Mouse (Mus musculus): ENCODE results near the gene Kbtbd8. TPM values are rescaled to one million over a fixed set of nuclear protein-coding genes. Genes with fewer than 3 reads are reported as not detected.

The Kbtbd8 gene
- polyA plus RNA-seq (2014; fragmentation: Nextera tagmentation; extraction: Ambion mirVana) = 9.7 and 14.8 TPM in 2 replicates

GRCm38 (mm10) chr6:95116946-95117345 lies at the start of gene Kbtbd8:
TSS of gene Kbtbd8 (plus strand) at chr6:95117240.
- H3K27me3 ChIP-seq (replicated peaks; ENCODE audit: control insufficient read depth, insufficient read depth, low read length) = no peaks in the 10 kb centered on the region
- H3K9ac ChIP-seq (ENCODE audit: low read depth, low read length) = peak within 1 kb of the TSS; percentile 78
- H3K4me2 ChIP-seq = peak within 1 kb of the TSS; percentile 83
- H3K27ac ChIP-seq (ENCODE audit: low read depth, low read length) = peak within 1 kb of the TSS; percentile 58
- peaks cover under 1% of the 10 kb centered on the region; the same call in 1 of the 2 replicates for H3K36me3 ChIP-seq (ENCODE audit: control insufficient read depth, insufficient read depth, low read length)
- DNase-seq (ENCODE audit: low spot score) = no peak
- H3K4me3 ChIP-seq (ENCODE audit: low read depth, low read length) = peak within 1 kb of the TSS; percentile 90
- 27% methylated on average over 13 of the region's 13 CpGs for WGBS
- ATAC-seq (replicated peaks; ENCODE audit: low FRiP score) = no peak
- no peaks in the 10 kb centered on the region for H3K9me3 ChIP-seq (ENCODE audit: control insufficient read depth, low read length)
- peaks cover 8% of the 10 kb centered on the region for H3K4me1 ChIP-seq (replicated peaks; ENCODE audit: control insufficient read depth, insufficient read depth, low read length)

- no peak overlapping the region for H3K4me2 ChIP-seq
- H3K4me1 ChIP-seq (replicated peaks; ENCODE audit: control insufficient read depth, insufficient read depth, low read length) = no peaks in the 10 kb centered on the region
- no peaks in the 10 kb centered on the region for H3K27me3 ChIP-seq (replicated peaks; ENCODE audit: control insufficient read depth, insufficient read depth, low read length)
- ATAC-seq (replicated peaks; ENCODE audit: low FRiP score) (no peak), DNase-seq (ENCODE audit: low spot score) (no peak)
- no peaks in the 10 kb centered on the region for H3K36me3 ChIP-seq (ENCODE audit: control insufficient read depth, insufficient read depth, low read length)
- 86% methylated on average over 10 of the region's 10 CpGs for WGBS
- H3K9me3 ChIP-seq (ENCODE audit: control insufficient read depth, low read length) = no peaks in the 10 kb centered on the region
- no peak overlapping the region for H3K27ac ChIP-seq (ENCODE audit: low read depth, low read length)
- H3K4me3 ChIP-seq (ENCODE audit: low read depth, low read length) = no peak overlapping the region
- no peak overlapping the region for H3K9ac ChIP-seq (ENCODE audit: low read depth, low read length)
Observed at GRCm38 (mm10) chr6:95069753-95070152, 47.3 kb upstream of the Kbtbd8 start.

GRCm38 (mm10) chr6:95085276-95085675 lies 31.8 kb upstream of the Kbtbd8 start:
- H3K9ac ChIP-seq (ENCODE audit: low read depth, low read length) = no peak overlapping the region
- no peaks in the 10 kb centered on the region for H3K4me1 ChIP-seq (replicated peaks; ENCODE audit: control insufficient read depth, insufficient read depth, low read length)
- H3K9me3 ChIP-seq (ENCODE audit: control insufficient read depth, low read length) = no peaks in the 10 kb centered on the region
- H3K4me2 ChIP-seq = no peak overlapping the region
- H3K27ac ChIP-seq (ENCODE audit: low read depth, low read length) = no peak overlapping the region
- WGBS = 72% methylated on average over 1 of the region's 1 CpGs
- no peak overlapping the region for H3K4me3 ChIP-seq (ENCODE audit: low read depth, low read length)
- H3K27me3 ChIP-seq (replicated peaks; ENCODE audit: control insufficient read depth, insufficient read depth, low read length) = no peaks in the 10 kb centered on the region
- H3K36me3 ChIP-seq (ENCODE audit: control insufficient read depth, insufficient read depth, low read length) = no peaks in the 10 kb centered on the region
- ATAC-seq (replicated peaks; ENCODE audit: low FRiP score) (no peak), DNase-seq (ENCODE audit: low spot score) (no peak)

- Histone ChIP-seq H3K4me2 (no peak overlapping the region), H3K9me3 (ENCODE audit: control insufficient read depth, low read length) (no peaks in the 10 kb centered on the region), H3K4me1 (replicated peaks; ENCODE audit: control insufficient read depth, insufficient read depth, low read length) (no peaks in the 10 kb centered on the region), H3K27ac (ENCODE audit: low read depth, low read length) (no peak overlapping the region), H3K9ac (ENCODE audit: low read depth, low read length) (no peak overlapping the region), H3K27me3 (replicated peaks; ENCODE audit: control insufficient read depth, insufficient read depth, low read length) (no peaks in the 10 kb centered on the region), H3K36me3 (ENCODE audit: control insufficient read depth, insufficient read depth, low read length) (no peaks in the 10 kb centered on the region), H3K4me3 (ENCODE audit: low read depth, low read length) (no peak overlapping the region)
- ATAC-seq (replicated peaks; ENCODE audit: low FRiP score) (no peak), DNase-seq (ENCODE audit: low spot score) (no peak)
- 80% methylated on average over 6 of the region's 6 CpGs for WGBS
Observed at GRCm38 (mm10) chr6:95087154-95087846, 29.7 kb upstream of the Kbtbd8 start.

- H3K9me3 ChIP-seq (ENCODE audit: control insufficient read depth, low read length) = no peaks in the 10 kb centered on the region
- H3K4me2 ChIP-seq = no peak overlapping the region
- no peak overlapping the region for H3K4me3 ChIP-seq (ENCODE audit: low read depth, low read length)
- no peak overlapping the region for H3K9ac ChIP-seq (ENCODE audit: low read depth, low read length)
- WGBS = 43% methylated on average over 4 of the region's 4 CpGs
- H3K36me3 ChIP-seq (ENCODE audit: control insufficient read depth, insufficient read depth, low read length) = no peaks in the 10 kb centered on the region
- no peak overlapping the region for H3K27ac ChIP-seq (ENCODE audit: low read depth, low read length)
- no peaks in the 10 kb centered on the region for H3K27me3 ChIP-seq (replicated peaks; ENCODE audit: control insufficient read depth, insufficient read depth, low read length)
- ATAC-seq (replicated peaks; ENCODE audit: low FRiP score) = no peak
- H3K4me1 ChIP-seq (replicated peaks; ENCODE audit: control insufficient read depth, insufficient read depth, low read length) = no peaks in the 10 kb centered on the region
- no peak for DNase-seq (ENCODE audit: low spot score)
Observed at GRCm38 (mm10) chr6:95088075-95088474, 29.0 kb upstream of the Kbtbd8 start.

GRCm38 (mm10) chr6:95094695-95095094 lies 22.3 kb upstream of the Kbtbd8 start:
- H3K27ac ChIP-seq (ENCODE audit: low read depth, low read length) = no peak overlapping the region
- no peak; the same call in 1 of the 2 replicates for ATAC-seq (replicated peaks; ENCODE audit: low FRiP score)

GRCm38 (mm10) chr6:95098366-95099109 lies 18.5 kb upstream of the Kbtbd8 start:
- no peaks in the 10 kb centered on the region for H3K36me3 ChIP-seq (ENCODE audit: control insufficient read depth, insufficient read depth, low read length)
- ATAC-seq (replicated peaks; ENCODE audit: low FRiP score) (no peak), DNase-seq (ENCODE audit: low spot score) (peak; percentile 70)
- H3K4me3 ChIP-seq (ENCODE audit: low read depth, low read length) = no peak overlapping the region
- no peaks in the 10 kb centered on the region for H3K4me1 ChIP-seq (replicated peaks; ENCODE audit: control insufficient read depth, insufficient read depth, low read length)
- H3K9me3 ChIP-seq (ENCODE audit: control insufficient read depth, low read length) = no peaks in the 10 kb centered on the region
- no peak overlapping the region for H3K4me2 ChIP-seq
- no peak overlapping the region for H3K27ac ChIP-seq (ENCODE audit: low read depth, low read length)
- 0 out of 2 replicates have a peak, but pooled peaks cover 2% of the 10 kb centered on the region for H3K27me3 ChIP-seq (replicated peaks; ENCODE audit: control insufficient read depth, insufficient read depth, low read length)
- 23% methylated on average over 21 of the region's 21 CpGs for WGBS
- no peak overlapping the region for H3K9ac ChIP-seq (ENCODE audit: low read depth, low read length)

More at GRCm38 (mm10) chr6:95094695-95095094, 22.3 kb upstream of the Kbtbd8 start:
- H3K4me3 ChIP-seq (ENCODE audit: low read depth, low read length) = no peak overlapping the region
- 48% methylated on average over 2 of the region's 2 CpGs for WGBS
- H3K36me3 ChIP-seq (ENCODE audit: control insufficient read depth, insufficient read depth, low read length) = no peaks in the 10 kb centered on the region
- no peak overlapping the region for H3K4me2 ChIP-seq
- 0 out of 2 replicates have a peak, but pooled peaks cover 2% of the 10 kb centered on the region for H3K27me3 ChIP-seq (replicated peaks; ENCODE audit: control insufficient read depth, insufficient read depth, low read length)
- H3K4me1 ChIP-seq (replicated peaks; ENCODE audit: control insufficient read depth, insufficient read depth, low read length) = no peaks in the 10 kb centered on the region
- no peak overlapping the region for H3K9ac ChIP-seq (ENCODE audit: low read depth, low read length)
- H3K9me3 ChIP-seq (ENCODE audit: control insufficient read depth, low read length) = no peaks in the 10 kb centered on the region
- DNase-seq (ENCODE audit: low spot score) = no peak

GRCm38 (mm10) chr6:95103706-95104105 lies 13.3 kb upstream of the Kbtbd8 start:
- Histone ChIP-seq H3K9me3 (ENCODE audit: control insufficient read depth, low read length) (no peaks in the 10 kb centered on the region), H3K27ac (ENCODE audit: low read depth, low read length) (no peak overlapping the region), H3K9ac (ENCODE audit: low read depth, low read length) (no peak overlapping the region), H3K36me3 (ENCODE audit: control insufficient read depth, insufficient read depth, low read length) (no peaks in the 10 kb centered on the region), H3K4me3 (ENCODE audit: low read depth, low read length) (no peak overlapping the region), H3K27me3 (replicated peaks; ENCODE audit: control insufficient read depth, insufficient read depth, low read length) (0 out of 2 replicates have a peak, but pooled peaks cover 2% of the 10 kb centered on the region), H3K4me1 (replicated peaks; ENCODE audit: control insufficient read depth, insufficient read depth, low read length) (no peaks in the 10 kb centered on the region), H3K4me2 (no peak overlapping the region)
- DNase-seq (ENCODE audit: low spot score) = no peak
- 63% methylated on average over 3 of the region's 3 CpGs for WGBS
- no peak for ATAC-seq (replicated peaks; ENCODE audit: low FRiP score)
